In genomic region chr12:9978494-9979112, GRCm38 (mm10) we compare ENCODE assay signal across 12 mouse cellular contexts.
DNase-seq lines count a peak whose midpoint lies in the region; ATAC-seq and TF ChIP-seq lines count a peak whose summit lies in the region.
"Had no signal": no experiment of that assay in that cellular context is flagged by ENCODE, and none has a peak within 500 bp of the region (broad histone marks: within the 10 kb centered on the region; RNA-seq: fewer than 3 reads in every experiment).

No protein-coding gene starts in this region.

- 40% methylated on average over 3 of the region's 3 CpGs for WGBS in intestine, embryonic 16.5 days
- 55% methylated on average over 3 of the region's 3 CpGs for WGBS in intestine, embryonic 15.5 days

- no peaks in the 10 kb centered on the region for H3K9me3 ChIP-seq in intestine, embryonic 16.5 days (ENCODE audit: control insufficient read depth, low read length)
- no peaks in the 10 kb centered on the region for H3K9me3 ChIP-seq in intestine, embryonic 15.5 days
- H3K9me3 ChIP-seq: embryonic facial prominence, embryonic 13.5 days; liver, embryonic 15.5 days had no signal

- H3K9ac ChIP-seq in intestine, embryonic 16.5 days (ENCODE audit: low read depth, low read length), result no peak overlapping the region
- H3K9ac ChIP-seq in intestine, embryonic 15.5 days, result no peak overlapping the region
- H3K9ac ChIP-seq: embryonic facial prominence, embryonic 13.5 days; liver, embryonic 15.5 days had no signal

- no peak overlapping the region for H3K4me3 ChIP-seq in intestine, embryonic 16.5 days (ENCODE audit: low read length)
- H3K4me3 ChIP-seq in intestine, embryonic 15.5 days (replicated peaks), result no peak overlapping the region
- H3K4me3 ChIP-seq: embryonic facial prominence, embryonic 13.5 days; heart, adult 2 months; liver, embryonic 15.5 days had no signal

- peak; percentile 40; the same call in 1 of the 2 replicates for ATAC-seq in intestine, embryonic 16.5 days
- no peak for ATAC-seq in intestine, embryonic 15.5 days

- no peak for TF ChIP-seq POLR2A in brain, embryonic 14.5 days (IDR thresholded peaks at IDR 0.05; ENCODE audit: borderline replicate concordance, extremely low read depth, insufficient read depth, insufficient read length, poor library complexity, severe bottlenecking)

- no peak overlapping the region; the same call in 1 of the 2 replicates for H3K27ac ChIP-seq in intestine, embryonic 16.5 days (ENCODE audit: low read length)
- H3K27ac ChIP-seq in intestine, embryonic 15.5 days, result no peak overlapping the region
- H3K27ac ChIP-seq: embryonic facial prominence, embryonic 13.5 days; heart, adult 2 months; liver, embryonic 15.5 days had no signal

- peak; percentile 63 for DNase-seq in NIH3T3 (ENCODE audit: low read depth)
- DNase-seq in brain, embryonic 14.5 days (ENCODE audit: low read depth), result peak; percentile 80
- peak; percentile 15 to 20 for DNase-seq in layer of hippocampus, postnatal 10 days (ENCODE audit: low spot score in 2 of 2)
- DNase-seq in liver, result no peak
- DNase-seq in thymus, postnatal 36 days, result no peak
- no peak for DNase-seq in cerebellum, adult 9-10 months
- DNase-seq: cerebellum, adult 11-12 months had no signal

- H3K4me1 ChIP-seq in intestine, embryonic 16.5 days (ENCODE audit: control insufficient read depth, insufficient read depth, low read length), result peaks cover 4% of the 10 kb centered on the region; the same call in 1 of the 2 replicates
- 0 out of 2 replicates have a peak, but pooled peaks cover 2% of the 10 kb centered on the region for H3K4me1 ChIP-seq in intestine, embryonic 15.5 days (replicated peaks)
- H3K4me1 ChIP-seq: liver, embryonic 15.5 days had no signal

- H3K27me3 ChIP-seq in intestine, embryonic 16.5 days (replicated peaks; ENCODE audit: control insufficient read depth, insufficient read depth, low read length), result no peaks in the 10 kb centered on the region
- H3K27me3 ChIP-seq in intestine, embryonic 15.5 days (replicated peaks), result no peaks in the 10 kb centered on the region
- H3K27me3 ChIP-seq: liver, embryonic 15.5 days had no signal

- no peak overlapping the region for H3K4me2 ChIP-seq in intestine, embryonic 16.5 days (ENCODE audit: low read depth, low read length)
- H3K4me2 ChIP-seq in intestine, embryonic 15.5 days (replicated peaks), result no peak overlapping the region
- H3K4me2 ChIP-seq: embryonic facial prominence, embryonic 13.5 days; liver, embryonic 15.5 days had no signal

- no peak for TF ChIP-seq CTCF in brain, embryonic 14.5 days (IDR thresholded peaks at IDR 0.05; ENCODE audit: borderline replicate concordance, extremely low read depth, insufficient read depth, insufficient read length)

- no peaks in the 10 kb centered on the region for H3K36me3 ChIP-seq in intestine, embryonic 16.5 days (ENCODE audit: control insufficient read depth, insufficient read depth, low read length)
- no peaks in the 10 kb centered on the region for H3K36me3 ChIP-seq in intestine, embryonic 15.5 days
- H3K36me3 ChIP-seq: embryonic facial prominence, embryonic 13.5 days; liver, embryonic 15.5 days had no signal

Comparison
In these comparisons a context has a peak if more than half of its experiments do, and no peak if none do; other contexts are left out.
1. DNase-seq: peak in NIH3T3 (single experiment), brain, embryonic 14.5 days (single experiment) and layer of hippocampus, postnatal 10 days (2 of 2); none in liver (single experiment), thymus, postnatal 36 days (0 of 2) and cerebellum, adult 9-10 months (single experiment).